Mouse (Mus musculus) olfactory bulb, adult 2 months (tissue): Measurements from ENCODE around the gene Sirt1.

Source experiments
- CTCF ChIP-seq: fragments of 200-500 bp; IDR thresholded peaks from 2 replicates; pipeline ENCODE4 v1.5.1; 2012; ENCODE audit warnings: low read depth, mild to moderate bottlenecking, low read length, moderate library complexity; ENCODE audit not compliant: insufficient read depth
- POLR2A ChIP-seq: fragments of 200-500 bp; IDR thresholded peaks from 2 replicates; pipeline ENCODE4 v1.6.1; 2012; ENCODE audit warnings: mild to moderate bottlenecking, low read depth, low read length, moderate library complexity; ENCODE audit not compliant: insufficient read depth

DNA sequence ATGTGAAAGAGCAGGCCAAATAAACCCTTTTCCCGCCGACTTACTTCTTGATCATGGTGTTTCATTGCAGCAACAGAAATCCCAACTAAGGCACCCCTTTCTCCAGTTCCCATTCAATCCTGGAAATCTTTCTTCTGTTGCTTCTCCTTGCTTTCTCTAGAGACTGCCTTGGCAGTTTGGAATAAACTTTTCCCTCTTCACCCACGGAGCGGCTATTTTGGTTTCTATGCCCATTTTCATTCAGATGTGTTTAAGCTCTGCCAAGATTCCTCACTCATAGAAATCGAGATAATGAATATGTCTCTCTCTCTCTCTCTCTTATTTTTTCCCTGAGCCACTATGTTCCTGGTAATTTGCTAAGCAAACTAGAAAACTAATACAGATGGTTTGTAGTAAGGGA, 29.4 kb downstream of the Sirt1 start:
- TF ChIP-seq POLR2A (no peak), CTCF (no peak)
